Mouse (Mus musculus) kidney, postnatal 14 days (tissue): Measurements from ENCODE around the gene Dnmt3c.
"Not testable (repeated sequence)": the region's sequence is repeated elsewhere in the genome, so short reads cannot be mapped to it uniquely, and the experiment has no call there.

Experiments used
- DNase-seq: peaks from one replicate; pipeline ENCODE4 v3.0.0; 2022; ENCODE audit warnings: mixed read lengths

The Dnmt3c gene

GRCm38 (mm10) chr2:153696352-153696751 lies at the start of gene Dnmt3c:
Gene Dnmt3c (plus strand): TSS chr2:153696652.
- no peak for DNase-seq

- no peak for DNase-seq
These were observed 47.6 kb upstream of the Dnmt3c start for GRCm38 (mm10) chr2:153648773-153649297.

- DNase-seq: peak; percentile 85
These were observed 47.0 kb upstream of the Dnmt3c start, which contains the start of gene Dnmt3b for GRCm38 (mm10) chr2:153649298-153650013. Gene Dnmt3b (plus strand): TSS chr2:153649450.

- peak; percentile 55 for DNase-seq
These were observed 46.3 kb upstream of the Dnmt3c start for GRCm38 (mm10) chr2:153650014-153650687.

GRCm38 (mm10) chr2:153651681-153652080 lies 44.8 kb upstream of the Dnmt3c start:
- no peak for DNase-seq

- DNase-seq: not testable (repeated sequence)
These were observed 38.8 kb upstream of the Dnmt3c start for GRCm38 (mm10) chr2:153657659-153658058.

- no peak for DNase-seq
These were observed 35.8 kb upstream of the Dnmt3c start for GRCm38 (mm10) chr2:153660616-153661015.

GRCm38 (mm10) chr2:153665401-153665800 lies 31.1 kb upstream of the Dnmt3c start:
- DNase-seq: peak; percentile 55

GRCm38 (mm10) chr2:153668754-153669376 lies 27.6 kb upstream of the Dnmt3c start:
- peak; percentile 51 for DNase-seq

GRCm38 (mm10) chr2:153670111-153670510 lies 26.3 kb upstream of the Dnmt3c start:
- no peak for DNase-seq

- DNase-seq: no peak
These were observed 23.8 kb upstream of the Dnmt3c start for GRCm38 (mm10) chr2:153672619-153673018.

GRCm38 (mm10) chr2:153675364-153675763 lies 21.1 kb upstream of the Dnmt3c start:
- not testable (repeated sequence) for DNase-seq

- DNase-seq: no peak
These were observed 19.5 kb upstream of the Dnmt3c start for GRCm38 (mm10) chr2:153676944-153677343.

GRCm38 (mm10) chr2:153677550-153677949 lies 18.9 kb upstream of the Dnmt3c start:
- DNase-seq: no peak

GRCm38 (mm10) chr2:153679959-153680358 lies 16.5 kb upstream of the Dnmt3c start:
- DNase-seq: no peak

- not testable (repeated sequence) for DNase-seq
These were observed 3.0 kb upstream of the Dnmt3c start for GRCm38 (mm10) chr2:153693413-153693812.

- peak; percentile 40 for DNase-seq
These were observed 1.9 kb upstream of the Dnmt3c start for GRCm38 (mm10) chr2:153694462-153695085.

GRCm38 (mm10) chr2:153703389-153703788 lies 6.9 kb downstream of the Dnmt3c start:
- DNase-seq: no peak

- DNase-seq: peak; percentile 39
These were observed 14.4 kb downstream of the Dnmt3c start for GRCm38 (mm10) chr2:153710701-153711330.

GRCm38 (mm10) chr2:153712646-153713091 lies 16.2 kb downstream of the Dnmt3c start:
- no peak for DNase-seq

GRCm38 (mm10) chr2:153713227-153713626 lies 16.8 kb downstream of the Dnmt3c start:
- DNase-seq: peak; percentile 38

GRCm38 (mm10) chr2:153717861-153718260 lies 21.4 kb downstream of the Dnmt3c start:
- not testable (repeated sequence) for DNase-seq
